ENCODE assay signal across 9 mouse cellular contexts in the genomic region with DNA sequence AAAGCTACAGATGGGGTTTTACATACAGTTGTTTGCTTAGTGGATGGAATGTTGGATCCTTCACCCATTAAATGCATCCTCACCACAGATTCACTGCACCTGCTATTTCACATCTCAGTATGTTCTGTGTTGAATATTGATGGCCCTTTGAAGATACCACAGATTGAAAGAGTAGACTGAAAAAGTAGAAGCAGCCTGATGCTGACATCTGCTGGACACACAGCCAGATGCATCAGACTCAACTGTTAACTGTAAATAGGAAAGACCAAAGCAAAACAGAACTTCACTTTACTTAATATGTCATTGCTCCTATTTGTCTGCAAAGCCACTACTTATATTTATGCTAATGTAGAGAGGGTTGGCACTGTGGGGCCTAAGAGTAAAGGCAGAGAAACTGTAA.
DNase-seq lines count a peak whose midpoint lies in the region; ATAC-seq lines count a peak whose summit lies in the region.
"Had no signal": no experiment of that assay in that cellular context is flagged by ENCODE, and none has a peak within 500 bp of the region (broad histone marks: within the 10 kb centered on the region; RNA-seq: fewer than 3 reads in every experiment).

No protein-coding gene starts in this region.

- H3K36me3 ChIP-seq in neural tube, embryonic 11.5 days (ENCODE audit: control insufficient read depth, insufficient read depth, low read length): no peaks in the 10 kb centered on the region
- H3K36me3 ChIP-seq: embryonic facial prominence, embryonic 13.5 days; liver, embryonic 15.5 days had no signal

- no peak overlapping the region for H3K9ac ChIP-seq in neural tube, embryonic 11.5 days (ENCODE audit: low read length)
- H3K9ac ChIP-seq: embryonic facial prominence, embryonic 13.5 days; liver, embryonic 15.5 days had no signal

- H3K27ac ChIP-seq in neural tube, embryonic 11.5 days (ENCODE audit: low read depth, low read length): no peak overlapping the region
- H3K27ac ChIP-seq: embryonic facial prominence, embryonic 13.5 days; liver, embryonic 15.5 days had no signal

- H3K4me2 ChIP-seq in neural tube, embryonic 11.5 days (ENCODE audit: low read depth): no peak overlapping the region
- H3K4me2 ChIP-seq: embryonic facial prominence, embryonic 13.5 days; liver, embryonic 15.5 days had no signal

- 0 out of 2 replicates have a peak, but pooled peaks have one; percentile 46 for ATAC-seq in neural tube, embryonic 11.5 days (ENCODE audit: insufficient read depth, low FRiP score, low TSS enrichment)
- ATAC-seq in activated CD4-positive, CD25-positive, alpha-beta regulatory T cell, adult 4 months: no peak

- H3K4me3 ChIP-seq in neural tube, embryonic 11.5 days (ENCODE audit: low read depth, low read length): no peak overlapping the region
- H3K4me3 ChIP-seq: embryonic facial prominence, embryonic 13.5 days; liver, embryonic 15.5 days had no signal

- no peaks in the 10 kb centered on the region for H3K4me1 ChIP-seq in neural tube, embryonic 11.5 days (ENCODE audit: control insufficient read depth, insufficient read depth, low read length)
- H3K4me1 ChIP-seq: embryonic facial prominence, embryonic 13.5 days; liver, embryonic 15.5 days had no signal

- DNase-seq in neural tube, embryonic 11.5 days (ENCODE audit: low spot score): peak; percentile 28
- DNase-seq in neural tube, embryonic 10.5 days (ENCODE audit: extremely low spot score, low spot score): no peak
- DNase-seq in cerebellum, adult 9-10 months: peak; percentile 74
- DNase-seq in frontal cortex, postnatal 36 days (ENCODE audit: low spot score in 2 of 2): peak; percentile 38 to 81
- DNase-seq in left cerebral cortex, adult 8-10 months (ENCODE audit: low spot score in 2 of 2): peak; percentile 20
- DNase-seq in right cerebral cortex, postnatal 36 days (ENCODE audit: low spot score in 2 of 2): peak; percentile 7 to 42

- no peaks in the 10 kb centered on the region for H3K9me3 ChIP-seq in neural tube, embryonic 11.5 days (ENCODE audit: control insufficient read depth, low read length)
- H3K9me3 ChIP-seq: embryonic facial prominence, embryonic 13.5 days; liver, embryonic 15.5 days had no signal

- H3K27me3 ChIP-seq in neural tube, embryonic 11.5 days (ENCODE audit: control insufficient read depth, insufficient read depth, low read length): no peaks in the 10 kb centered on the region
- H3K27me3 ChIP-seq: embryonic facial prominence, embryonic 13.5 days; liver, embryonic 15.5 days had no signal
